Mouse (Mus musculus): ENCODE results near the gene 2900026A02Rik.

Gene 2900026A02Rik

GRCm38 (mm10) chr5:113152663-113153507 is 68.2 kb downstream of the 2900026A02Rik start:
- TF ChIP-seq GATA4 (IDR thresholded peaks at IDR 0.05; ENCODE audit: insufficient replicate concordance, low read length) = no peak; the same call in 1 of the 2 replicates

GRCm38 (mm10) chr5:113151554-113152103 is 69.4 kb downstream of the 2900026A02Rik start:
- TF ChIP-seq GATA4 (IDR thresholded peaks at IDR 0.05; ENCODE audit: insufficient replicate concordance, low read length) = no peak

GRCm38 (mm10) chr5:113150871-113151553 is 70.0 kb downstream of the 2900026A02Rik start:
- no peak for TF ChIP-seq GATA4 (IDR thresholded peaks at IDR 0.05; ENCODE audit: insufficient replicate concordance, low read length)

GRCm38 (mm10) chr5:113149052-113149451 is 72.0 kb downstream of the 2900026A02Rik start:
- TF ChIP-seq GATA4 (IDR thresholded peaks at IDR 0.05; ENCODE audit: insufficient replicate concordance, low read length) = no peak

- no peak for TF ChIP-seq GATA4 (IDR thresholded peaks at IDR 0.05; ENCODE audit: insufficient replicate concordance, low read length)
Observed at GRCm38 (mm10) chr5:113147994-113148471, 73.0 kb downstream of the 2900026A02Rik start.

GRCm38 (mm10) chr5:113146656-113147055 is 74.4 kb downstream of the 2900026A02Rik start:
- no peak for TF ChIP-seq GATA4 (IDR thresholded peaks at IDR 0.05; ENCODE audit: insufficient replicate concordance, low read length)

GRCm38 (mm10) chr5:113145171-113145570 is 75.9 kb downstream of the 2900026A02Rik start:
- TF ChIP-seq GATA4 (IDR thresholded peaks at IDR 0.05; ENCODE audit: insufficient replicate concordance, low read length) = no peak

GRCm38 (mm10) chr5:113142486-113142885 is 78.5 kb downstream of the 2900026A02Rik start:
- TF ChIP-seq GATA4 (IDR thresholded peaks at IDR 0.05; ENCODE audit: insufficient replicate concordance, low read length) = peak; percentile 26; the same call in 1 of the 2 replicates

- TF ChIP-seq GATA4 (IDR thresholded peaks at IDR 0.05; ENCODE audit: insufficient replicate concordance, low read length) = no peak
Observed at GRCm38 (mm10) chr5:113142018-113142417, 79.0 kb downstream of the 2900026A02Rik start.

- TF ChIP-seq GATA4 (IDR thresholded peaks at IDR 0.05; ENCODE audit: insufficient replicate concordance, low read length) = no peak
Observed at GRCm38 (mm10) chr5:113140872-113141271, 80.2 kb downstream of the 2900026A02Rik start.

GRCm38 (mm10) chr5:113140051-113140450 is 81.0 kb downstream of the 2900026A02Rik start:
- no peak for TF ChIP-seq GATA4 (IDR thresholded peaks at IDR 0.05; ENCODE audit: insufficient replicate concordance, low read length)

- TF ChIP-seq GATA4 (IDR thresholded peaks at IDR 0.05; ENCODE audit: insufficient replicate concordance, low read length) = no peak
Observed at GRCm38 (mm10) chr5:113139064-113139726, 81.8 kb downstream of the 2900026A02Rik start.

GRCm38 (mm10) chr5:113138319-113139063 is 82.5 kb downstream of the 2900026A02Rik start:
- TF ChIP-seq GATA4 (IDR thresholded peaks at IDR 0.05; ENCODE audit: insufficient replicate concordance, low read length) = no peak

GRCm38 (mm10) chr5:113137691-113138318 is 83.2 kb downstream of the 2900026A02Rik start:
- TF ChIP-seq GATA4 (IDR thresholded peaks at IDR 0.05; ENCODE audit: insufficient replicate concordance, low read length) = no peak

Measured in liver, adult (tissue).